Mouse (Mus musculus) bone marrow, adult 2 months (tissue): Measurements from ENCODE around the gene Gm21680.
"Not testable (repeated sequence)": the region's sequence is repeated elsewhere in the genome, so short reads cannot be mapped to it uniquely, and the experiment has no call there.

Experiments used
- CTCF ChIP-seq: fragments of 200-500 bp; IDR thresholded peaks from 2 replicates; pipeline ENCODE4 v1.5.1; 2011; ENCODE audit warnings: low read length, control low read depth; ENCODE audit not compliant: control insufficient read depth, insufficient read depth
- POLR2A ChIP-seq: fragments of 200-500 bp; IDR thresholded peaks from 2 replicates; pipeline ENCODE4 v1.6.1; 2011; ENCODE audit warnings: low read depth, mild to moderate bottlenecking, control low read depth, low read length, borderline replicate concordance; ENCODE audit not compliant: control insufficient read depth

DNA sequence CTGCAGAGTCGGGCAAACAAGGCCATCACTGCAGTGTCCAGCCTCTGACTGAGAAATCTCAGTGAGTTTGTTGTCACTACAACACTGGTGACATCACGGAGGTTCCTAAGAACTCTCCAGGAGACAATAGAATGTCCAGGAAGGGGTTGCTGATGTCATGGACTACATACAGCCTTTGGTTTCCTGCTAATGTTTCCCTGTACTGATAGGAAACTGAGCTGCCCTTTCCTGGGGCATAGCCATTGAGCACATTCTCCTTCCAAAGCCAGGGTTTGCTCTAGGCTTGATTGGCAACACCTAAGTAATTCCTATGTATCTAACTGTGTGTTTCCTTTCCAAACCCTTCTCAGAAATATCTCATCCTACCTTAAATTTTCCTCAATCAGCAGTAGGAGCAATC is at the start of gene Gm21680:
- TF ChIP-seq CTCF, POLR2A: not testable (repeated sequence)
